Mouse (Mus musculus) kidney, adult 2 months (tissue): ENCODE results near the gene Ergic1. TPM values are rescaled to one million over a fixed set of nuclear protein-coding genes. Genes with fewer than 3 reads are reported as not detected.
A peak's percentile ranks its signal among the peaks of the same experiment; 100 is the strongest.

Experiments used
- DNase-seq: peaks from one replicate; pipeline ENCODE4 v3.0.0; 2021
- H3K27ac ChIP-seq: fragments of 200-500 bp; 2 replicates; pipeline ENCODE4 v1.5.1; 2012; ENCODE audit warnings: low read depth, low read length, control low read depth, inconsistent platforms; ENCODE audit not compliant: insufficient read depth
- H3K27me3 ChIP-seq: fragments of 200-500 bp; replicated peaks from 2 replicates; pipeline ENCODE4 v1.6.1; 2012; ENCODE audit warnings: mild to moderate bottlenecking, moderate library complexity, low read length, inconsistent platforms; ENCODE audit not compliant: control insufficient read depth, insufficient read depth
- H3K36me3 ChIP-seq: fragments of 200-500 bp; 2 replicates; pipeline ENCODE4 v1.6.1; 2012; ENCODE audit warnings: mild to moderate bottlenecking, moderate library complexity, low read length, inconsistent platforms; ENCODE audit not compliant: control insufficient read depth, insufficient read depth
- H3K4me1 ChIP-seq: fragments of 200-500 bp; 2 replicates; pipeline ENCODE4 v1.6.1; 2011; ENCODE audit warnings: low read length; ENCODE audit not compliant: control insufficient read depth, insufficient read depth
- H3K4me3 ChIP-seq: fragments of 200-500 bp; 2 replicates; pipeline ENCODE4 v1.5.1; 2011; ENCODE audit warnings: mild to moderate bottlenecking, low read depth, low read length, control low read depth; ENCODE audit not compliant: insufficient read depth
- CTCF ChIP-seq: fragments of 200-500 bp; conservative IDR thresholded peaks from 2 replicates; pipeline ENCODE4 v1.5.1; 2011; ENCODE audit warnings: low read depth, mild to moderate bottlenecking, control low read depth, low read length, moderate library complexity, mixed read lengths; ENCODE audit not compliant: insufficient read depth, insufficient read length
- POLR2A ChIP-seq: fragments of 200-500 bp; IDR thresholded peaks from one replicate; pipeline ENCODE4 v1.6.1; 2011; ENCODE audit warnings: low read depth, low read length, control low read depth
- WGBS: fragments of 180-500 bp; shearing (Covaris S2); methylation state at CpG from one replicate; pipeline ENCODE4 v1.1.7; 2018; 5-methylcytosine and 5-hydroxymethylcytosine counted together
- polyA plus RNA-seq: library from polyadenylated mRNA; depleted of rRNA; stranded (reverse); fragments of >200 nt; gene quantifications from 2 replicates; pipeline ENCODE4 v1.2.3, GENCODE M21; 2012

Gene Ergic1
- polyA plus RNA-seq, 1 experiment: 131 TPM

DNA sequence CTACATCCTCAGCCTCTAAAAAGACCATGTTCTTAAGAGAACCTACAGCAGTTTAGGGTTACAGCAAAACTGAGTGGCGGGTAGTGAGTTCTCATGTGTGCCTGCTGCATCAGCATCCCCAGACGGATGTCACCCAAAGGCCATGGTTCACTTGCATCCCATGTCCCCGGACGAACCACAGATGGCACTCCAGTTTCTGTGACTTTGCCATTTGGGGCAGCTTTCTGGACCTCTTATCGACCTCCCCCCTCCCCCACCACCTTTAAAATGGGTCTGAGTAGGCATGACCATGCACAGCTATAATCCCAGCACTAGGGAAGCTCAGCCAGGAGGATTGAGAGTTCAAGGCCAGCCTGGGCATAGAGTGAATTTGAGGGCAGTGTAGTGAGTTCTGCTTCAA, 31.9 kb downstream of the Ergic1 start:
- no peak for DNase-seq
- no peaks in the 10 kb centered on the region for H3K27me3 ChIP-seq
- no peak overlapping the region for H3K4me3 ChIP-seq
- TF ChIP-seq POLR2A (no peak), CTCF (no peak)
- H3K36me3 ChIP-seq: no peaks in the 10 kb centered on the region
- H3K27ac ChIP-seq: no peak overlapping the region
- WGBS: 94% methylated on average over 5 of the region's 5 CpGs
- H3K4me1 ChIP-seq: peaks cover 24% of the 10 kb centered on the region

DNA sequence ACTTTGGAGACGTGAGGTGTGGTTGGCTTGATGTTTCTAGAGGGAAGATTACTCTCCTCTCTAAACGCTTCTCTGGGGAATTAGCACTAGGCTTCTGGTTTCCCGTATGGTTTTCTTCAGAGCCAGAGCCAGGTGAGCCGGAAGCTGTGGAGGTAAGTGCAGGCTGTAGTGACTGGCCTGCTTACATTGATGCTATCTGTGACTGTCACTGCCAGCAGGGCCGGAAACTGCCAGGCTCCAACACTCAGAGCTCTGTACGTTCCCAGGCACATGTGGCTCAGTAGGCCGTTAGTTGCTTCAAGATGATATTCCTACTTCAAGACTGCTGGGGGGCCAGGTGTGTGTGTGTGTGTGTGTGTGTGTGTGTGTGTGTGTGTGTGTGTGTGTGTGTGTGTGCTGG, 32.9 kb downstream of the Ergic1 start:
- 80% methylated on average over 7 of the region's 7 CpGs for WGBS
- Histone ChIP-seq H3K27me3 (no peaks in the 10 kb centered on the region), H3K4me1 (peaks cover 24% of the 10 kb centered on the region), H3K27ac (no peak overlapping the region), H3K4me3 (no peak overlapping the region), H3K36me3 (no peaks in the 10 kb centered on the region)
- DNase-seq: no peak
- TF ChIP-seq CTCF (no peak), POLR2A (no peak)

DNA sequence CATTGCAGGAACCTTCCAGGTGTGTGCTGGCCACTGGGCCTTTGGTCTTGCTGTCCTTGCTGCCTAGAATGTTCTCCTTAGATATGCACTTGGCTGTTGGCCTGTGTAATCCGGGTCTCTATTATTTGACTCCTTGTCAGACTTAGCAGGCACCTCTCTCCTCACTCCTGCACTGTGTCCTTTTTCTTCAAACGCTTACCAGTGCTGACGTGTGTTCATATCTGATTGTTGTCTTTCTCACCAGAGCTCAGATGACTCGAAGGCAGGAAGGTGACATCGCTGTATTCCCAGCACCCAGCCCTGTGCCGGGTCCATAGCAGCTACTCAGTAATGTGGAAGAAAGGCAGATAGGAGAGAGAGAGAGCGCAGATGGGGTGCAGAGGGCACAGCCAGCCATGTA, 33.7 kb downstream of the Ergic1 start:
- TF ChIP-seq POLR2A (no peak), CTCF (no peak)
- 70% methylated on average over 7 of the region's 7 CpGs for WGBS
- Histone ChIP-seq H3K4me3 (no peak overlapping the region), H3K27me3 (no peaks in the 10 kb centered on the region), H3K36me3 (no peaks in the 10 kb centered on the region), H3K4me1 (peaks cover 24% of the 10 kb centered on the region), H3K27ac (peak overlapping the region; percentile 62)
- DNase-seq: no peak

DNA sequence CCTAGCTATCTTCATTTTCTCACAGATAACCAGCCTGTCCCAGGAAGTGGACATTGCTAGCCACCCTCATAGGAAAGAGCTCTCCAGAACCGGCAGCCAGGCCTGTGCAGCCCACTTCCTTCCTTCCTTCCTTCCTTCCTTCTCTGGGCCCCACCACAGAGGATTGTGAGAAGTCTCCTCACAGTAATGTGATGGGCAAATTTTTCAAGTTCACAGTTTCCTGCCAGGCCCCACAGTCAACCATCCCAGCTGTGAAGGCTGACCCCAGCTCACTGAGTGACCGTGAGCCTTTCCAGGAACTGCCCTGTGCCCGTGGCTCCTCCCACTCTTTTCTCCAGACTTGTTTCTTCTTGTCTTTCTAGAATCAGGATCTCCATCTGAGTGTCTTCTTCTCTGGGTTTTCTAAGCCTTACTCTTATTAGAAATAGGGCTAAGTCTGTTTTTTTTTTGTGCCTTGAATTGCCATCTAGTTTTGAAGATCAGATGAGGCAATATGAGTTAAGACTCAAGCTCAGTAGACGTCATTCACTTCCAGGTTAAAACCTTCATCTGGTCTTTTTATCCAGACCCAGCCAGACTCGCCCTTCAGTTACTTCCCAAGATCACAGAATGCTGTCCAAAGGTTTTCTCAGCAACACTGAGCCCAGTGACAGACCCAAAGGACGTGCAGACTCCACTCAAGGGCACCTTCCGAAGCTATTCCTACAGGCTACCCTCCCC, 34.3 kb downstream of the Ergic1 start:
- 19% methylated on average over 7 of the region's 7 CpGs for WGBS
- Histone ChIP-seq H3K27me3 (no peaks in the 10 kb centered on the region), H3K4me3 (no peak overlapping the region), H3K4me1 (peaks cover 24% of the 10 kb centered on the region), H3K36me3 (no peaks in the 10 kb centered on the region), H3K27ac (peak overlapping the region; percentile 62)
- peak; percentile 74 for DNase-seq
- no peak for TF ChIP-seq POLR2A
- TF ChIP-seq CTCF: no peak

DNA sequence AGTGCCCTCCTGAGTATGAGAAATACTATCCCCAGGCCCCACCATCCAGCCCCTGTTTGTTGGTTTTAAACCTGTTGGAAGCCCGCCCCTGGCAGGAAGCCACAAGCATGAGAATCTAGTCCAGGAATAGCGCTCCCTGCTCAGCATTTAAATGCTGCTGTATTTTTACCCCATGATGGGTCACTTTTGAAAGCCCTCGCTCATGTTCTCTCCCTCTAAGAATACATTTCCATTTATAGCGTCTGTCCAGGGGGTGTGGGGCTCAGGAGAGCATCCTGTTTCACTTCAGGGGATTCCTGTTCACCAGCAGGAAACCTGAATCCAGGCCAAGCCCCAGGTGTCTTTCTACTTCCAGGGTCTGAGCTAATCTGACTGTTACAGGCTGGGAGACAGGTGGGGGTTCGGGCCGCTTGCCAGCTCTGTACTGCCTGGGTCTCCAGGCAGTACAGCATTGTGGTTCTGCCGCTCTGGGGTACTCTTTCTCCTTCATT, 34.9 kb downstream of the Ergic1 start:
- H3K4me3 ChIP-seq: no peak overlapping the region
- peak; percentile 77 for DNase-seq
- H3K27ac ChIP-seq: peak overlapping the region; percentile 62
- no peak for TF ChIP-seq POLR2A
- WGBS: 20% methylated on average over 7 of the region's 7 CpGs
- H3K36me3 ChIP-seq: no peaks in the 10 kb centered on the region
- H3K27me3 ChIP-seq: no peaks in the 10 kb centered on the region
- peaks cover 26% of the 10 kb centered on the region for H3K4me1 ChIP-seq

DNA sequence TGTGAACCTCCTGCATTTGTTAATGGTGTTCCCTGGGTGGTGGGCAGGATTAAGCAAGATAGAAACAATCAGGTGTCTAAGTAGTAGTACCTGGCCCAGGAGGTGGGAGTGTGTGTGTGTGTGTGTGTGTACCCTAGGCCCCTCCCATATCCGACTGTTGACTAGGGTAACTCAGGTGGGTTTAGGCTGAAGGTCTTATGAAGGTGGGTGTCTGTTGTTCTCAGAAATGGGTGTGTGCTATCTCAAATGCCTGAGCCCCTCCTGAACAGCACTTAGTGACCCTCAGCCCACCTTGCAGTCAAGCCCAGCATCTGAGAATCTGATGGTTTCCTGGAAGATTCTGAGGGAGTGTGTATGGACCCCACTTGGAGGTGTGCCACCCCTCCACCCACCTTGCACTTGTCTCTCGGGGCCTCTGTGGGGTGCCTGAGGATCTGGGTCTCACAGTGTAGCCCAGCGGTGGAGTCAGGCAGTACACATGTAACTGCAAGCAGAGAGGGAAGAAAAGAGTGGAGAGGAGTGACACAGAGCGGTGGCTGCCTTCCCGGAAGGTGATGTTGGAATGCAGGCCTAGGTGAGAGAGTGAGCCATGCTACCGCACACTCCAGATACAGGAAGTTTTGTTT, 35.7 kb downstream of the Ergic1 start:
- DNase-seq: no peak
- H3K4me3 ChIP-seq: no peak overlapping the region
- H3K27ac ChIP-seq: peak overlapping the region; percentile 62; the same call in 1 of the 2 replicates
- H3K36me3 ChIP-seq: no peaks in the 10 kb centered on the region
- no peak for TF ChIP-seq POLR2A
- TF ChIP-seq CTCF: peak; percentile 46
- WGBS: 80% methylated on average over 6 of the region's 6 CpGs
- peaks cover 32% of the 10 kb centered on the region for H3K4me1 ChIP-seq
- no peaks in the 10 kb centered on the region for H3K27me3 ChIP-seq

DNA sequence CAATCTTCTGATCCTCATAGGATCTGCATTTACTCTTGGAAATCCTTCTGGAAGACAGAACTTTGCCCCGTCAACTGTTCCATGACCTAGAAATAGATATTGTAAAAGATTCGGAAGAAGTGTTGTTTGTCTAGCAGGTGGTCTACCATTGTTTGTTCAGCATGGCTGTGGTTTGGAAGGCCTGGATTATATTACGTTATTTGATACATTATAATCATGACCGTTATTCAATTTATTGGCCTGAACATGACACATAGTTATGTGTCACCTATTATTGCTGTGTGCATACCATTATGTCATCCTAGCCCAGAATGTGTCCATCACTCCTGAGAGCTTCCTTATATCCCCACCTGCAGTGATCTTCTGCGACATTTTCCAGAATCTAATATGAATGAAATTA, 37.6 kb downstream of the Ergic1 start:
- no peak overlapping the region for H3K27ac ChIP-seq
- TF ChIP-seq POLR2A: no peak
- no peak for TF ChIP-seq CTCF
- no peak for DNase-seq
- peaks cover 43% of the 10 kb centered on the region for H3K4me1 ChIP-seq
- H3K4me3 ChIP-seq: no peak overlapping the region
- no peaks in the 10 kb centered on the region for H3K36me3 ChIP-seq
- H3K27me3 ChIP-seq: no peaks in the 10 kb centered on the region
- WGBS: 83% methylated on average over 5 of the region's 5 CpGs
